Mouse (Mus musculus): ENCODE measurements around the gene Arfgef3.

- TF ChIP-seq CTCF (IDR thresholded peaks at IDR 0.05; ENCODE audit: borderline replicate concordance, control insufficient read depth, extremely low read depth, insufficient read depth, low read length, poor library complexity) (no peak), POLR2A (IDR thresholded peaks at IDR 0.05; ENCODE audit: control insufficient read depth, extremely low read depth, insufficient read depth, low read length, poor library complexity) (no peak)
These were observed 42.2 kb downstream of the Arfgef3 start for GRCm38 (mm10) chr10:18701517-18701916.

All from thymus, adult 2 months (tissue).